Mouse (Mus musculus) forebrain, embryonic 10.5 days (tissue): ENCODE measurements around the gene Mrpl23. TPM values are rescaled to one million over a fixed set of nuclear protein-coding genes. Genes with fewer than 3 reads are reported as not detected.

Experiments used
- DNase-seq: peaks from one replicate; pipeline ENCODE4 v3.0.0-alpha.2; 2017; ENCODE audit warnings: low spot score; ENCODE audit errors: extremely low spot score
- H3K27ac ChIP-seq: fragments of 300-500 bp; sonication (generic); 2 replicates; pipeline ENCODE4 v1.5.1; 2016; ENCODE audit warnings: mild to moderate bottlenecking
- H3K27me3 ChIP-seq: fragments of 300-500 bp; sonication (generic); 2 replicates; pipeline ENCODE4 v1.6.1; 2016; ENCODE audit warnings: mild to moderate bottlenecking; ENCODE audit not compliant: poor library complexity, severe bottlenecking
- H3K36me3 ChIP-seq: fragments of 300-500 bp; sonication (generic); replicated peaks from 2 replicates; pipeline ENCODE4 v1.6.1; 2016; ENCODE audit warnings: mild to moderate bottlenecking, moderate library complexity
- H3K4me1 ChIP-seq: fragments of 300-500 bp; sonication (generic); 2 replicates; pipeline ENCODE4 v1.6.1; 2016
- H3K4me3 ChIP-seq: fragments of 300-500 bp; sonication (generic); 2 replicates; pipeline ENCODE4 v1.5.1; 2016; ENCODE audit warnings: mild to moderate bottlenecking, moderate library complexity
- H3K9me3 ChIP-seq: fragments of 300-500 bp; sonication (generic); 2 replicates; pipeline ENCODE4 v1.6.1; 2016; ENCODE audit warnings: mild to moderate bottlenecking, moderate library complexity
- WGBS: fragments of 180-500 bp; shearing (Covaris S2); methylation state at CpG from one replicate; pipeline ENCODE4 v1.1.7; 2016; 5-methylcytosine and 5-hydroxymethylcytosine counted together
- polyA plus RNA-seq: library from polyadenylated mRNA; unstranded; fragments of >200 nt; fragmentation: Nextera tagmentation; extraction: Ambion mirVana; gene quantifications from 2 replicates; pipeline ENCODE4 v1.2.1, GENCODE M21; 2016

Mrpl23 gene
- polyA plus RNA-seq, 1 experiment from 2014 or later, result 16.1 TPM

DNA sequence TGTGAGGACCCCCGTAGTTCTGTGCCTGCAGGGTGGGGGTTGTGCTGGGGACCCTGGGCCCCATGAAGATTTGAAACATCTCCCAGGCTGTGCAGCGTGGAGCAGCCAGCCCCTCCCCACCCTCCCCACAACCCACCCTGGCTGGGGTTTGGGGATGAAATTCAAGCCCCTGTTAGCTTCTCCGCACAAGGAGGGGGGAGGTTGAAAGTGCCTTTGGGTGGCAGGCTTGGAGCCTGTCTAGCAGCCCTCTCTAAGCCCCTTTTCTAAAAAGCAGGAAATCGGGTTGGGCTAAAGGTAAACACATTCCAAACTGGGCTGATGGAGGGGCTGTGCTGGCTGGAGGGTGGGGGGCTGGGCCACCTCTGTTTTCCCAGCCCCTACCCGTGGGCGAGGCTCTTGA is 40.5 kb downstream of the Mrpl23 start:
- no peaks in the 10 kb centered on the region for H3K36me3 ChIP-seq
- H3K4me3 ChIP-seq, result no peak overlapping the region
- H3K9me3 ChIP-seq, result no peaks in the 10 kb centered on the region
- WGBS, result 38% methylated on average over 6 of the region's 6 CpGs
- DNase-seq, result no peak
- H3K4me1 ChIP-seq, result peaks cover 80% of the 10 kb centered on the region
- peak overlapping the region; percentile 81 for H3K27ac ChIP-seq
- H3K27me3 ChIP-seq, result peaks cover 14% of the 10 kb centered on the region

GRCm38 (mm10) chr7:142574155-142574660 is 41.7 kb downstream of the Mrpl23 start:
- no peak overlapping the region for H3K4me3 ChIP-seq
- no peak for DNase-seq
- H3K4me1 ChIP-seq, result peaks cover 83% of the 10 kb centered on the region
- no peaks in the 10 kb centered on the region for H3K36me3 ChIP-seq
- peak overlapping the region; percentile 81 for H3K27ac ChIP-seq
- WGBS, result 70% methylated on average over 3 of the region's 3 CpGs
- peaks cover 25% of the 10 kb centered on the region for H3K27me3 ChIP-seq
- no peaks in the 10 kb centered on the region; the same call in 1 of the 2 replicates for H3K9me3 ChIP-seq

DNA sequence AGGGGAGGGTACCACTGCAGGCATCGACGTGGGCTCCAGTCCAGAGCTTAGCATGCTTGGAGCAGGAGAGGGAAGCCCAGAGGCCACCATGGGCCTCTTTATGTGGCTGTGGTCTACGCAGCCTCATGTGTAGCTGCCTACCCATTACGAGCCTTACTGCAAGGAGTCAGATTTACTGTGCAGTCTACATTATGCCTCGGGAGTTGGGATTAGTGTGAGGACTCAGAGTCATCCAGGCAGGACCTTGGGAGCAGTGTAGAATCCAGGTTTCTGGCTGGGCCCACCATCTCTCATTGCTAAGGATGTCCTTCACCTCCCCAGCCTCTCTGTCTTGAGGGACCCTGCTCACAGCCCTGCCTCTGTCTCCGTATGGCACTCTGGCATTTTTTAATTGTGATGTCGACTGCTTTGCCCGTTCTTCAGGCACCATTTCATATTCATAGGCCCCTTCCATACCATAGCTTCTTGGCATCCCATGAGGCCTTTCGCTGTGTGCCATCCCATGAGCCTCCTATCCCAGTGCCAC is 42.4 kb downstream of the Mrpl23 start:
- H3K4me3 ChIP-seq, result no peak overlapping the region
- H3K27ac ChIP-seq, result peak overlapping the region; percentile 81; the same call in 1 of the 2 replicates
- no peak for DNase-seq
- H3K9me3 ChIP-seq, result peaks cover 6% of the 10 kb centered on the region
- H3K4me1 ChIP-seq, result peaks cover 78% of the 10 kb centered on the region
- H3K36me3 ChIP-seq, result no peaks in the 10 kb centered on the region
- peaks cover 29% of the 10 kb centered on the region for H3K27me3 ChIP-seq
- 82% methylated on average over 9 of the region's 9 CpGs for WGBS

DNA sequence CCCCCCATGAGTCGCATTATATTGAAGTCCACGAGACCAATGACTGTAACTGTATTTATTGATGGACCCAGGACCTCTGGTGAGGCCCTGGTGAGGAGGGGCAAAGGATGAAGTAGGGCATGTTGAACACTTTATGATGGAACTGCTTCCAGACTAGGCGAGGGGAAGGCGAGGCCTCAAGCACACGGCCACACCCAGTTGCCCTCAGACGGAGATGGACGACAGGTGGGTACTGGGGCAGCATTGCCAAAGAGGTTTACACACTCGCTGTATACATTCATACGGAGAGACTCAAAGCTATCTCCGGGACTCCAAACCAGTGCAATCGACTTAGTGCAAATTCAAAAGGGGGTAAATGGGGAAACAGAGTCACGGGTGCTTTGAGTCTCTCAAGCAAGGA is 43.0 kb downstream of the Mrpl23 start:
- Histone ChIP-seq H3K9me3 (peaks cover 12% of the 10 kb centered on the region), H3K4me3 (no peak overlapping the region), H3K36me3 (no peaks in the 10 kb centered on the region), H3K27me3 (peaks cover 29% of the 10 kb centered on the region), H3K27ac (no peak overlapping the region), H3K4me1 (peaks cover 74% of the 10 kb centered on the region)
- 92% methylated on average over 12 of the region's 12 CpGs for WGBS
- no peak for DNase-seq

DNA sequence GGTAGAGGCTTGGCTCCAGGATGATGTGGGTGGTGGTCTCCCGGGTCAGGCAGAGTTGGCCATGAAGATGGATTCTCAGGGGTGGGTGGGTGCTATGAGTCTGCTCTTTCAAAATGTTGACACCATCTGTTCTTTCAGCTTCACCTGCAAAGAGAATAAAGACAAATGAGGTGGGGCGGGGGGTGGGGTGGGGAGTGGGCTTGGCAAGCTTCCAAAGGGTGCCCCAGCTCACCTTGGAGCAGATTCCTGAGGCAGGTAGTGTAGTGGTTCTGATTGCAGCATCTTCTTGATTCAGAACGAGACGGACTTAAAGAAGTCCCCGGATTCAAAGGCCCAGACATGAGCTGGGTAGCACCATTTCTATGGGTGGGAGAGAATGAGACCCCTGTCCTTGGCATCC is 43.5 kb downstream of the Mrpl23 start:
- H3K4me1 ChIP-seq, result peaks cover 73% of the 10 kb centered on the region
- H3K27ac ChIP-seq, result no peak overlapping the region
- DNase-seq, result no peak
- peaks cover 29% of the 10 kb centered on the region for H3K27me3 ChIP-seq
- 90% methylated on average over 5 of the region's 5 CpGs for WGBS
- H3K9me3 ChIP-seq, result peaks cover 17% of the 10 kb centered on the region
- H3K36me3 ChIP-seq, result no peaks in the 10 kb centered on the region
- H3K4me3 ChIP-seq, result peak overlapping the region; percentile 47

DNA sequence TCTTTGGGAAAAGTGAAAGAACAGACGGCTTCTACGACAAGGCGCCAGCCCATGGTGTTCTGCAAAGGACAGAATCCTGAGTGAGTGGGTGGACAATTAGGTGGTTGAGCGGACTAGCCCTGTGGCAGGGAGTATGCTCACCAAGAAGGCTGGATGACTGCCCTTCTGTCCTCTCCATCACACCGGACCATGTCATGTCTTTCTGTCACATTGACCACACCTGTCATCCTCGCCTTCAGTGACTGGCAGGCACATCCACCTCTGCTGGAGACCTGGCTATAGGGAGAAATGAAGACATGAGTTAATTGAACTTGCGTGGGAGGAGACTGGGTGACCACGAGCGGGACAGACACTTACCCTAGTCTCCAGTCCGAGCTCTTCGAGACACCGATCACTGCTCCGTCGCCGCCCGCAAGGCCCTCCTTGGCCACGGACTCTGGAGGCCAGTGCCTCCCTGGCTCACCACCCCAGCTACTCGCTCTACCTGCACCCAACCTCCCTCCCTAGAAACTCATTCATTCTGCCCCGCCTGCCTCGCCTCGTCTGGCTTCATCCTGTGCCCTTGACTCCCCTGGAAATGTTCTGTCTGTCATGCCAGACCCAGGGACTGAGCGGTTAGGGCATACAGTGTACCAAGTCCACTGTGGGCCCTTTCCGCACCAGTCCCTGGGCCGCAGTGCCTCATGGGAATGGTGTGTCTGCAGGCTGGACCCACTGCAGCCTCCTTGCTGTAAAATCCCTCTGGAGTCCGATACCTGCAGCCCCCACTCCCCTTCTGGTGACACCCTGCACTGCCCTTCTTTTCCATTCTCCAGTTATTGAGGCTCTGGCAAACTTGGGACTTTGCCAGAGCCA is 44.2 kb downstream of the Mrpl23 start:
- H3K36me3 ChIP-seq, result no peaks in the 10 kb centered on the region

DNA sequence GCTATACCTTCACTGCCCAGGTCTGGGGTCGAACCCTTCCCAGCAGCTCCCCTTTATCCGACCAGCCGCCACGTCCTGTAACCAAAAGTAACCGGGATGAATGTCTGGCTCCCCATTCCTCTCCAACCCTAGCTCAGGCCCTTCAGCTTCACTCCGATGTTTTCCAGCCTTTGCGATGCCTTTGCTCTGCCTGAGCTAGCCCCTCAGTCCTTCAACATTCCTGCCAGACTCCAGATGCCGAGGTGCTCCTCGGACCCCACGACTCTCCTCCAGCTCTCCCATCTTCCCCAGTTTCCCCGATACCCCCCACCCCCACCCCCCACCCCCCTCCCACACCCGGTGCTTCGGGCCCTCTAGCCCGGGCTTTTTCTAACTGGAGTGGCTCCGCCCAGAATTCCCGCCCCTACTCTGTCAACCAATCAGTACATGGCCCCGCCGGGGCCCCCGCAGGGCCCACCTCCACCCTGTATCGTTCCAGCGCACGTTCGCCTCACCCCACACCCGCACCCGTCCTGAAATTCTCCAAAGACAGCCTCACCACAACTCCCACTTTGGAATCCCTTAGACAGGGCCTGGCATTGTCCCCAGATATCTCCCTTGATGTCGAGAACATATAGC is 45.4 kb downstream of the Mrpl23 start:
- Histone ChIP-seq H3K9me3 (peaks cover 29% of the 10 kb centered on the region), H3K27me3 (peaks cover 29% of the 10 kb centered on the region), H3K4me3 (peak overlapping the region; percentile 47), H3K4me1 (peaks cover 59% of the 10 kb centered on the region), H3K27ac (peak overlapping the region; percentile 79), H3K36me3 (no peaks in the 10 kb centered on the region)
- 41% methylated on average over 26 of the region's 26 CpGs for WGBS
- DNase-seq, result no peak

More for the DNA sequence above, 44.2 kb downstream of the Mrpl23 start:
- Histone ChIP-seq H3K4me1 (peaks cover 71% of the 10 kb centered on the region), H3K9me3 (peaks cover 24% of the 10 kb centered on the region), H3K27ac (peak overlapping the region; percentile 79), H3K4me3 (peak overlapping the region; percentile 47), H3K27me3 (peaks cover 29% of the 10 kb centered on the region)
- WGBS, result 89% methylated on average over 25 of the region's 25 CpGs
- DNase-seq, result no peak

DNA sequence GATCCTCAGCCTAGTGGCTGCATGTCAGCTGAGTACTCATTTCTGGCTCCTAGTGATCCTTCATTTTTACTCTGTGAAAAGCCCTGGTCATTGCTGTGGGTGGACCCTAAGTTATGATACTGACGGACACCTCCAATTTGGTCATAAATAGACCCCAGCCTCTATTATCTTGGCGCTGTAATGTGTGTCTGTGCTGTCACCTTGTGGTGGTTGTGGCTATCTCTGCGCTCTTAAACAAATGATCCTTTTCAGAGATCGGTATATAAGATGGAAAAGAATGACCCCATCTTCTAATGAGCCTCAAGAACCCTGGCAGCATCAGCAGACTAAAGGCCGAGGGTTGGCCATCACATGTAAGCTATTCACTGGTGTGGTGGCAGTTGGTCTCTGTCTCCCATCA is 46.6 kb downstream of the Mrpl23 start:
- no peaks in the 10 kb centered on the region for H3K36me3 ChIP-seq
- H3K4me3 ChIP-seq, result no peak overlapping the region
- DNase-seq, result no peak
- peaks cover 29% of the 10 kb centered on the region for H3K27me3 ChIP-seq
- H3K27ac ChIP-seq, result peak overlapping the region; percentile 79; the same call in 1 of the 2 replicates
- peaks cover 29% of the 10 kb centered on the region for H3K9me3 ChIP-seq
- 57% methylated on average over 5 of the region's 5 CpGs for WGBS
- peaks cover 47% of the 10 kb centered on the region for H3K4me1 ChIP-seq

DNA sequence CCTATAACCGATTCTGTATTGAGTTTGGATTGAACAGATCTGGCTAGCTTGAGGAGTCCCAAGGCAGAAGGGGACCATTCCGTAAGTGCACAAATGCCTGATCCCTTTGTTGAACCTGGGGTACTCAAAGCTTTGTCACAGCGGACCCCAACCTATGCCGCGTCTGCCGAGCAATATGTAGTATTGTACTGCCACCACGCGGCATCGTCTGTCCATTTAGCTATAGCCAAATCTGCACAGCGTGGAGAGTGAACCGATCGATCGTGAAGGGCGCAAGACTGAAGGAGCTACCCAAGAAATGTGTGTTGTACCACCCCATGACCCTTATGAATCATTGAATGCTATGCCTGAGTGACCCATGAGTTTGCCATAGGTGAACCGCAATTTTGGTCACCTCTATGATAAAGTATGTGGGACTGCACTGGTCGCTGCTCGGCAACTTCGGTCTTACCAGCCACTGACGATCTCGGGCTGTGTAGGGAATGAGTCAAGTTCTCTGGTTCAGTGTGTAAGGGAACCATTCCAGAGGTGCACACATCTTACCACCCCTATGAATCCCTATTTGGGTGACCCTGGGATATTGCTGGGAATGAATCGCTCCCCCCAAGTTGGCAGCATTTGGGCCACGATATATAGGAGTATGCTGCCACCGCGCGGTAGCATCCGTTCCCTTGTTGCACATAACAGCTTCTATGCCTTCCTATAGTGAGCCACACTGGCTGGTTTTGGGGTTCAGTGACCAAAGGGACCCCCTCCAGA is 47.8 kb downstream of the Mrpl23 start:
- DNase-seq, result peak; percentile 59
- Histone ChIP-seq H3K4me3 (peak overlapping the region; percentile 48), H3K9me3 (peaks cover 29% of the 10 kb centered on the region), H3K27ac (peak overlapping the region; percentile 46; the same call in 1 of the 2 replicates), H3K4me1 (peaks cover 40% of the 10 kb centered on the region), H3K36me3 (no peaks in the 10 kb centered on the region), H3K27me3 (peaks cover 29% of the 10 kb centered on the region)
- WGBS, result 58% methylated on average over 26 of the region's 26 CpGs

DNA sequence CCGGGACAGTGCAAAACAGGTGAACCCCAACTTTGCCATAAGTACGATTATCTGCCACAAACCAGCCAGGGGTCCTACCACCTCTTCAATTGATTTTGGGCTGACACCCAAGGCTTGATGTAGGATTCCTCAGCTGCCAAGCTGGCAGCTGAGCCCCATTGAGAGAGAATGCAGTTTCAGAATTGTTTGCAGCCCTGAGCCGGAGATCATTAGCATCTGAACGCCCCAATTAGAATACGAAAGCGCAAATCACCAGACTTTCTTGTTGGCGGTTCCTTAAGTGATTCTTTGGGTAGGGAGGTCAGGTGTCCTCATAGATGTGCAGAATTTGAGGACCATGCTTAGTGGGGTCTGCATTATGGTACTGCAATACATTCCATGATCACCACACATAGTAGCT is 48.7 kb downstream of the Mrpl23 start:
- 54% methylated on average over 7 of the region's 7 CpGs for WGBS
- H3K9me3 ChIP-seq, result peaks cover 29% of the 10 kb centered on the region
- peaks cover 29% of the 10 kb centered on the region for H3K27me3 ChIP-seq
- no peak for DNase-seq
- H3K27ac ChIP-seq, result no peak overlapping the region
- peaks cover 40% of the 10 kb centered on the region for H3K4me1 ChIP-seq
- H3K36me3 ChIP-seq, result no peaks in the 10 kb centered on the region
- peak overlapping the region; percentile 43; the same call in 1 of the 2 replicates for H3K4me3 ChIP-seq

DNA sequence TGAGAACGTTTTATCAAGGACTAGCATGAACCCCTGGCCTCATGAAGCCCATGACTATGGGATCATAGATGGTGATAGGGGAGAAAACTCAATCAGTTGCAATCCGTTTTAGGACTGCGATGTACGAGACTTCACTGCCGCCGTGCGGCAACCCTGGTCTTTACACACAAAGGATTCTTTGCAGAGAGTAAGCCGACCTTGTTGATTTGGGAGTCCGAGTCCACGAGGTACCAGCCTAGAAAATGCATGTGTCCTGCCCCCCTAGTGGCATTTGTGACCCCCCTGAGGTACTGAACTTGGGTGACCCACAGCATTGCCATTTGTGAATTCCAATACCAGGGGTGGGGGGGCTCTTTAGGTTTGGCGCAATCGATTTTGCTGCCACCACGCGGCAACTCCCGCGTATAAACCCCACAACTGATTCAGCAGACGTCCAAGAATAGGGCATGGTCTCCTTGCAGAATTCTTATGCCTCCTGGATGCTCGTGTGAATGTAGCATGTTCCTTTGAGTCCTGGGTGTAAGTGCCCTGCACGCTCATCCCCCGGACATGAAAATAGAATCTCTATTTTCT is 49.3 kb downstream of the Mrpl23 start:
- peaks cover 29% of the 10 kb centered on the region for H3K9me3 ChIP-seq
- peak; percentile 54 for DNase-seq
- no peaks in the 10 kb centered on the region for H3K36me3 ChIP-seq
- peaks cover 36% of the 10 kb centered on the region for H3K4me1 ChIP-seq
- peak overlapping the region; percentile 43 for H3K4me3 ChIP-seq
- WGBS, result 60% methylated on average over 20 of the region's 20 CpGs
- peaks cover 28% of the 10 kb centered on the region for H3K27me3 ChIP-seq
- H3K27ac ChIP-seq, result peak overlapping the region; percentile 60

- Histone ChIP-seq H3K4me3 (no peak overlapping the region), H3K4me1 (peaks cover 11% of the 10 kb centered on the region), H3K27ac (no peak overlapping the region), H3K27me3 (no peaks in the 10 kb centered on the region), H3K36me3 (no peaks in the 10 kb centered on the region), H3K9me3 (peaks cover 23% of the 10 kb centered on the region)
- no peak for DNase-seq
- 66% methylated on average over 1 of the region's 1 CpGs for WGBS
These were observed 52.4 kb downstream of the Mrpl23 start for GRCm38 (mm10) chr7:142584882-142585281.
